Mouse (Mus musculus): Measurements from ENCODE around the gene Arhgap45. TPM values are rescaled to one million over a fixed set of nuclear protein-coding genes. Genes with fewer than 3 reads are reported as not detected.
"Not testable (repeated sequence)": the region's sequence is repeated elsewhere in the genome, so short reads cannot be mapped to it uniquely, and the experiment has no call there.

Arhgap45 gene
- polyA plus RNA-seq, 1 experiment from 2014 or later, result 1.2 TPM

DNA sequence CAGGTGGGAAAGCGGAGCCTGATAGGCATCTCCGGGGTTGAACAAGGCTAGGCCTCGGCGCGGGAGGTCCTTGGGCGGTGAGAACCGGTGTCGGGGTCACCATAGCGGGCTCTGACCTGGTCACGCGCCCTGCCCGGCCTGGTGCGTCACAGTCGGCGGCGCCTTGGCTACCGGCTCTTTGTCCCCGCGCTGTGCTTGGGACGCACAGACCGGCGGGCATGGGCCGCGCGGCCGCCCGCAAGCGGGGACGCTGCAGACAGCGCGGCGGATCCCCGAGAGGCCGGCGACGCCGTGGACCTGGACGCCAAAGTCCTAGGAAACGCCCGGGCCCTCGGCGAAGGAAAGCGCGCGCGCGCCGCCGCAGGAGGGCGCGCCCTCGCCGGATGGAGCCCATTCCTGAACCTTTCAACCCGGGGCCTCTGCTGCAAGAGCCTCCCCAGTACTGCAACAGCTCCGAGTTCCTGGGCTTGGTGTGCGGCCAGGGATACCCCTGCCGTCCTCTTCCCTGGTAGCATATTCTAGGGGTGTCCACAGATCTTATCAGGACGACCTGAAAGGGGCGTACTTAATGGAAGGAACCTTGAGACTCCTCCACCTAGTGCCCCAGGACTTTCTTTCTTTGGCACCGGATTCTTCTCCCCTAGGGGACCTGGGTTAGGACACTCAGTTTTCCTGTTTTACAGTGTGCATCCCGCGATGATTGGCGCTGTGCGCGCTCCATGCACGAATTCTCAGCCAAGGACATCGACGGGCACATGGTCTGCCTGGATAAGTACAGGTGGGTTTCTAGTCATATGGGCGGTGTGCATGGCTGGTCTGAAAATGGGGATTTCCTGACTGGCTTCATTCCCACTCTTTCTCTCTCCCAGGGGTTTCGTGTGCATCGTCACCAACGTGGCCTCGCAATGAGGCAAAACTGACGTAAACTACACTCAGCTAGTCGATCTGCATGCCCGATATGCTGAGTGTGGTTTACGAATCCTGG is 37.7 kb downstream of the Arhgap45 start:
- Histone ChIP-seq H3K4me3 (ENCODE audit: low read depth, low read length) (peak overlapping the region; percentile 54), H3K4me2 (ENCODE audit: low read length) (peak overlapping the region; percentile 56), H3K9ac (ENCODE audit: low read depth, low read length) (peak overlapping the region; percentile 78), H3K9me3 (replicated peaks; ENCODE audit: control insufficient read depth, low read length, poor library complexity, severe bottlenecking) (no peaks in the 10 kb centered on the region), H3K4me1 (ENCODE audit: control insufficient read depth, insufficient read depth, low read length) (peaks cover 13% of the 10 kb centered on the region), H3K27me3 (ENCODE audit: control insufficient read depth, insufficient read depth, low read depth, low read length) (no peaks in the 10 kb centered on the region), H3K27ac (ENCODE audit: low read length) (peak overlapping the region; percentile 86), H3K36me3 (ENCODE audit: control insufficient read depth, insufficient read depth, low read length) (peaks cover 15% of the 10 kb centered on the region)
- 1% methylated on average over 77 of the region's 77 CpGs for WGBS
- peak; percentile 49 for ATAC-seq

DNA sequence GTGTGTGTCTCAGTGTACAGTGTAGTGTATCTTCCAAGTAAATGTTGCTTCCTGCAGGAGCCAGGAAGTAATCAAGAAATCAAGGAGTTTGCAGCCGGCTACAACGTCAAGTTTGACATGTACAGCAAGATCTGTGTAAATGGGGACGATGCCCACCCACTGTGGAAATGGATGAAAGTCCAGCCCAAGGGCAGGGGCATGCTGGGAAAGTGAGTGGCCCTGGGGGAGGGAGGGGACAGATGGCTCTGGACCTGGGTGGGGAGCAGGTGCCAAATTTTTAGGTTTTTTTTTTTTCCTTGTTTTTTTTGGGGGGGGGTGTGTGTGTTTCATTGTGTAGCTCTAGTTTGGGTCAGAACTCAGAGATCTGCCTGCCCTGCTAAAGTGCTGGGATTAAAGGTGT is 38.5 kb downstream of the Arhgap45 start:
- H3K9me3 ChIP-seq (replicated peaks; ENCODE audit: control insufficient read depth, low read length, poor library complexity, severe bottlenecking); ATAC-seq; H3K27ac ChIP-seq (ENCODE audit: low read length); H3K27me3 ChIP-seq (ENCODE audit: control insufficient read depth, insufficient read depth, low read depth, low read length): not testable (repeated sequence)
- H3K4me2 ChIP-seq (ENCODE audit: low read length), result peak overlapping the region; percentile 56
- 12% methylated on average over 2 of the region's 3 CpGs for WGBS
- H3K36me3 ChIP-seq (ENCODE audit: control insufficient read depth, insufficient read depth, low read length), result peaks cover 18% of the 10 kb centered on the region
- peak overlapping the region; percentile 78 for H3K9ac ChIP-seq (ENCODE audit: low read depth, low read length)
- peak overlapping the region; percentile 54 for H3K4me3 ChIP-seq (ENCODE audit: low read depth, low read length)
- peaks cover 13% of the 10 kb centered on the region for H3K4me1 ChIP-seq (ENCODE audit: control insufficient read depth, insufficient read depth, low read length)

DNA sequence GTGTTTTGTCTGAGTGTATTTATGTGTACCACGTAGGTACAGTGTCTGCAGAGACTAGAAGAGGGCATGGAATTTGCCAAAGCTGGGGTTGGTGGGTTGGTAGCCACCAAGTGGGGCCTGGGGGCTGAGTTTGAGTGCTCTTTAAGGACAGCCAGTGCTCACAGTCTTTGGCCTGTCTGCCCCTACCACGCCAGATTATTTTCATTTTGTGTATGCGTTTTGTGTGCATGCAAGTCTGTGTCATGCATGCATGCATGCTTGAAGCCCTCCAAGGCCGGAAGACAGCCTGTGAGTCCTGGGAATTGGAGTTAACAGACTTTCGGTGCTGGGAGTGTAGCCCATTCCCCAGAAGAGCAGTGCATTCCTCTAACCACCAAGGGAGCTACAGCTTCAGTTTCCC is 38.9 kb downstream of the Arhgap45 start:
- H3K9ac ChIP-seq (ENCODE audit: low read depth, low read length), result peak overlapping the region; percentile 78
- WGBS, result 72% methylated on average over 5 of the region's 5 CpGs
- no peaks in the 10 kb centered on the region for H3K27me3 ChIP-seq (ENCODE audit: control insufficient read depth, insufficient read depth, low read depth, low read length)
- ATAC-seq, result no peak
- peak overlapping the region; percentile 56 for H3K4me2 ChIP-seq (ENCODE audit: low read length)
- H3K4me1 ChIP-seq (ENCODE audit: control insufficient read depth, insufficient read depth, low read length), result peaks cover 13% of the 10 kb centered on the region
- no peak overlapping the region for H3K27ac ChIP-seq (ENCODE audit: low read length)
- peak overlapping the region; percentile 9; the same call in 1 of the 2 replicates for H3K4me3 ChIP-seq (ENCODE audit: low read depth, low read length)
- H3K9me3 ChIP-seq (replicated peaks; ENCODE audit: control insufficient read depth, low read length, poor library complexity, severe bottlenecking), result no peaks in the 10 kb centered on the region
- H3K36me3 ChIP-seq (ENCODE audit: control insufficient read depth, insufficient read depth, low read length), result peaks cover 22% of the 10 kb centered on the region

DNA sequence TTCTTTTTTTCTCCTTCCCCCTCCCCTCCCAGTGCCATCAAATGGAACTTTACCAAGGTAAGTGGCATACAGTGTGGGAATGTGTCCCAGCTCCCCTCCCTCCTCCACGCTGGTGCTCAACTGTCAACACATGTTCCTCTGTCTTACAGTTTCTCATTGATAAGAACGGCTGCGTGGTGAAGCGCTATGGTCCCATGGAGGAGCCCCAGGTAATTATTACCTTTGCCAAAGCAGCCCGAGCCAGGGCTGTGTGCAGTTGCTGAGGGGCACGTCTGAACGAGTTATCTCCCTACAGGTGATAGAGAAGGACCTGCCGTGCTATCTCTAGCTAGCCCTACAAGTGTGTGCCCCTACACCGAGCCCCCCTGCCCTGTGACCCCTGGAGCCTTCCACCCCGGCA is 39.4 kb downstream of the Arhgap45 start:
- H3K4me1 ChIP-seq (ENCODE audit: control insufficient read depth, insufficient read depth, low read length), result peaks cover 13% of the 10 kb centered on the region
- no peak overlapping the region for H3K4me2 ChIP-seq (ENCODE audit: low read length)
- H3K36me3 ChIP-seq (ENCODE audit: control insufficient read depth, insufficient read depth, low read length), result peaks cover 22% of the 10 kb centered on the region
- 91% methylated on average over 9 of the region's 10 CpGs for WGBS
- no peak overlapping the region for H3K27ac ChIP-seq (ENCODE audit: low read length)
- no peaks in the 10 kb centered on the region for H3K27me3 ChIP-seq (ENCODE audit: control insufficient read depth, insufficient read depth, low read depth, low read length)
- no peak overlapping the region for H3K4me3 ChIP-seq (ENCODE audit: low read depth, low read length)
- ATAC-seq, result no peak
- no peak overlapping the region for H3K9ac ChIP-seq (ENCODE audit: low read depth, low read length)
- no peaks in the 10 kb centered on the region for H3K9me3 ChIP-seq (replicated peaks; ENCODE audit: control insufficient read depth, low read length, poor library complexity, severe bottlenecking)

DNA sequence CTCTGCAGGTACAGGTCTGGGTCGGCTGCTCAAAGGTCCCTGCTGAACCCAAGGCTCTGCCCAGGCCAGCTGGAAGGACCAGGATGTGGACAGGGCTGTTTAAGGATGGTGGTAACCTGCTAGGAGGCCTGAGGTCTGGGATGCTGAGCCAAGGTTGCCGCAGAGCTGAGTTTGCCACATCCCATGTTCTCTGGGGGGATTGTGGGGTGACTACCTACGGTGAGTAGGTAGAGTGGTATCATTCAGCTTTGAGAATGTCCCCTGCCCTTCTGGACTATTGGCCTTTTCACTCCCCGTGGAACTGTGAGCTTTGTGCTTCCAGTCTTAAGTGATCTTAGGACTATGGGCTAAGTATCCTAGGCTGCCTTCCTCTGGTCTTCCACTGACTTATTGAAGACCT is 40.1 kb downstream of the Arhgap45 start:
- H3K4me2 ChIP-seq (ENCODE audit: low read length), result no peak overlapping the region
- no peak for ATAC-seq
- H3K36me3 ChIP-seq (ENCODE audit: control insufficient read depth, insufficient read depth, low read length), result peaks cover 24% of the 10 kb centered on the region
- no peak overlapping the region for H3K27ac ChIP-seq (ENCODE audit: low read length)
- 89% methylated on average over 4 of the region's 4 CpGs for WGBS
- H3K27me3 ChIP-seq (ENCODE audit: control insufficient read depth, insufficient read depth, low read depth, low read length), result no peaks in the 10 kb centered on the region
- H3K9me3 ChIP-seq (replicated peaks; ENCODE audit: control insufficient read depth, low read length, poor library complexity, severe bottlenecking), result no peaks in the 10 kb centered on the region
- no peak overlapping the region for H3K4me3 ChIP-seq (ENCODE audit: low read depth, low read length)
- peaks cover 13% of the 10 kb centered on the region for H3K4me1 ChIP-seq (ENCODE audit: control insufficient read depth, insufficient read depth, low read length)
- H3K9ac ChIP-seq (ENCODE audit: low read depth, low read length), result no peak overlapping the region

DNA sequence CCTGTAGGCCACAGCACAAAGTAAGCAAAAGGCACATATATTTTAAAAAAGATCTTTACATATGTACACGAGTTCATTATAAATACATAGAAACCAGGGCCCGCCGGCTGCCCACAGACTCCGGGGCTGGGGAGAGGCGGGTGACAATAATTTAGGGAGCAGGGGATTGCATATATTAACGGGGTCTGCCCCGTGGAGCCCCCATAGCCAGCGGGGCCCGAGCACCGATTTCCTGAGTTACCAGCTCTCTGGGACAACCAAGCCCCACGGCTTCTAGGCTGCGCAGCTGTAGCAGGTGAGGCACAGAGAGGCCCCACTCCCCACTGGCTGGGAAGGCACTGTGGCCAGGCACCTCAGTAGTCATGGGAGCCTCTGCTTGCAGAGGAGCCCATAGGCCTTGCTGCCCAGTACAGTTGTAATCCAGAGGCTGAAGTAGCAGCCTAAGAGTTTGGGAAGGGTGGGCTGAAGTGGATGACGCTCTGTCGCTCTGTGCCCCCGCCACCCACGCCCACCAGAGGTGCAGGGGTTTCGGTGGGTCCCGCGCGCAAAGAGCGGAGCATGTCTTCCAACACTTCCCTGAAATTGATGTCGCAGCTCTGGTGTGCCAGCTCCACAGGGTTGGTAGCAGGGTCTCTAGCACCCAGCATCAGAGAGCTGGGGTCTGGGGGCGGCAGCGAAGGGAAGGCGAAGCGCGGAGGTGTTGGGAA is 40.7 kb downstream of the Arhgap45 start:
- Histone ChIP-seq H3K4me1 (ENCODE audit: control insufficient read depth, insufficient read depth, low read length) (peaks cover 13% of the 10 kb centered on the region), H3K9ac (ENCODE audit: low read depth, low read length) (no peak overlapping the region), H3K9me3 (replicated peaks; ENCODE audit: control insufficient read depth, low read length, poor library complexity, severe bottlenecking) (no peaks in the 10 kb centered on the region), H3K4me3 (ENCODE audit: low read depth, low read length) (no peak overlapping the region), H3K4me2 (ENCODE audit: low read length) (no peak overlapping the region), H3K27me3 (ENCODE audit: control insufficient read depth, insufficient read depth, low read depth, low read length) (no peaks in the 10 kb centered on the region), H3K27ac (ENCODE audit: low read length) (no peak overlapping the region), H3K36me3 (ENCODE audit: control insufficient read depth, insufficient read depth, low read length) (peaks cover 27% of the 10 kb centered on the region)
- WGBS, result 91% methylated on average over 27 of the region's 27 CpGs
- ATAC-seq, result no peak

DNA sequence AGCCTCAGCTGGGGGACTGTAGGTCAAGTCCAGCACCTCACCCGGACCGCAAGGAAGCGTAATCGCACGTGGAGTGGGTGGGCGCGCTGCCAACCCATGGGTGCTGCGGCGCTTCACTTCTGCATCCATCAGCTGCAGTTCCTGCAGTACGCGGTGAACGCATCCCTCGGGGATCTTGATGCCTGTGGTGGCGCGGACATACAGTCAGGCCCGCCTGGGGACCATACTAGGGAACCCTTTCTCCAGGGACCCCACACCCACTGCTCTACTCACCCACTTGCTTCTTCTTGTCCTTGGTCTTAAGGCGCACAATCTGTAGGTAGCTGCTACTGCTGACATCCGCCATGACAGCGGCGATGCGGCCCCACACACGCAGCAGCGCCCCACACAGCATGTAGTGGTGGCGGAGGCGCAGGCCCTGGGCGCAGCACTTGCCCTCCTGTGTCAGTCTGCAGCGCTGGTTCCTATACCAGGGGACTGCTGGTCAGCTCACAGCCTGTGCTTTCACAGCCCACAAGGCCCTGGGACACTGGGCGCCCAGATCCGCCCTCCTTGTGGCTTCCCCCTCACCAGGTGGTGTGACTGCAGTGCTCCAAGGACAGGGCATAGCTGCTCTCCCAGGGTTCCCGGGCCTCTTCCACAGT is 41.4 kb downstream of the Arhgap45 start:
- no peak for ATAC-seq
- Histone ChIP-seq H3K27ac (ENCODE audit: low read length) (no peak overlapping the region), H3K36me3 (ENCODE audit: control insufficient read depth, insufficient read depth, low read length) (peaks cover 30% of the 10 kb centered on the region), H3K4me1 (ENCODE audit: control insufficient read depth, insufficient read depth, low read length) (peaks cover 13% of the 10 kb centered on the region), H3K9me3 (replicated peaks; ENCODE audit: control insufficient read depth, low read length, poor library complexity, severe bottlenecking) (no peaks in the 10 kb centered on the region), H3K4me2 (ENCODE audit: low read length) (no peak overlapping the region), H3K4me3 (ENCODE audit: low read depth, low read length) (no peak overlapping the region), H3K27me3 (ENCODE audit: control insufficient read depth, insufficient read depth, low read depth, low read length) (no peaks in the 10 kb centered on the region), H3K9ac (ENCODE audit: low read depth, low read length) (no peak overlapping the region)
- 77% methylated on average over 30 of the region's 30 CpGs for WGBS

DNA sequence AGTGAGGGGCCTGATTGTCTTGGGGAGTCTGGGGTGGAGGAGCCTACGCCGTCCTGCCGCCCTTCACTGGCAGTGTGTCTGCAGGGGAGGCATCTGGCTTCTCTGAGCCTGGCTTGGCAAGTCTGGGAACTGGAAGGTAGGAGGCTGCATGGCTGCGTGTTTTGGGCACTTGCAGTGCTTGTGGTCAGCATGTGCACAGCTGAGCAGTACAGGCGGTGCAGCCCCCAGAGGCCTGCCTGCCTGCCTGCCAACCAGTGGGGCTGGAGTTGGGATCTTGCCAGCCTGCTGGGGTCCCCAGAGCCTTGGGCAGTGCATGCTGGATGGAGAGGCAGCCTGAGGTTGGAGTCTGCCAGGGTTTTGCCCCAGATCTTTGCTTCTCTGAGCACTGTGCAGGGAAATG is 46.7 kb downstream of the Arhgap45 start:
- no peak overlapping the region for H3K4me3 ChIP-seq (ENCODE audit: low read depth, low read length)
- H3K27me3 ChIP-seq (ENCODE audit: control insufficient read depth, insufficient read depth, low read depth, low read length), result no peaks in the 10 kb centered on the region
- H3K9me3 ChIP-seq (replicated peaks; ENCODE audit: control insufficient read depth, low read length, poor library complexity, severe bottlenecking), result no peaks in the 10 kb centered on the region
- peaks cover 22% of the 10 kb centered on the region for H3K36me3 ChIP-seq (ENCODE audit: control insufficient read depth, insufficient read depth, low read length)
- no peak overlapping the region for H3K9ac ChIP-seq (ENCODE audit: low read depth, low read length)
- WGBS, result 72% methylated on average over 5 of the region's 5 CpGs
- no peak overlapping the region for H3K27ac ChIP-seq (ENCODE audit: low read length)
- no peak for ATAC-seq
- no peak overlapping the region for H3K4me2 ChIP-seq (ENCODE audit: low read length)
- no peaks in the 10 kb centered on the region for H3K4me1 ChIP-seq (ENCODE audit: control insufficient read depth, insufficient read depth, low read length)

All from midbrain, embryonic 16.5 days (tissue).